Mouse (Mus musculus) megakaryocyte-erythroid progenitor cell, adult 5-6 weeks (primary cell): Measurements from ENCODE around the gene Itga9. TPM values are rescaled to one million over a fixed set of nuclear protein-coding genes. Genes with fewer than 3 reads are reported as not detected.
A peak's percentile ranks its signal among the peaks of the same experiment; 100 is the strongest.
"Not testable (repeated sequence)": the region's sequence is repeated elsewhere in the genome, so short reads cannot be mapped to it uniquely, and the experiment has no call there.

Source experiments
- ATAC-seq: replicated peaks from 2 replicates; pipeline ENCODE4 v1.8.0; 2016; ENCODE audit warnings: mild to moderate bottlenecking, inconsistent platforms; ENCODE audit not compliant: severe bottlenecking, poor library complexity, low FRiP score, low TSS enrichment
- total RNA-seq, 2 experiments: library from RNA; stranded (forward) in 1 of 2; stranded (reverse) in 1 of 2; fragments of 200-1000, 215-1000 nt in 1 of 2; fragments of >200 nt in 1 of 2; fragmentation: Nextera tagmentation in 1 of 2; gene quantifications; 2 replicates each; pipeline ENCODE4 v1.2.3; 2014 to 2017

Gene Itga9
- total RNA-seq, 2 experiments from 2014 or later: 0.02 TPM; not detected in 1

GRCm38 (mm10) chr9:118600393-118600792 is 6.1 kb upstream of the Itga9 start:
- not testable (repeated sequence) for ATAC-seq

GRCm38 (mm10) chr9:118602576-118602975 is 3.9 kb upstream of the Itga9 start:
- ATAC-seq: peak; percentile 77

GRCm38 (mm10) chr9:118606817-118607371 is 404 bp downstream of the Itga9 start:
- ATAC-seq: no peak; the same call in 1 of the 2 replicates

- ATAC-seq: no peak
These were observed 1.4 kb downstream of the Itga9 start for GRCm38 (mm10) chr9:118607701-118608401.

GRCm38 (mm10) chr9:118608556-118608955 is 2.1 kb downstream of the Itga9 start:
- no peak for ATAC-seq

GRCm38 (mm10) chr9:118610060-118610459 is 3.6 kb downstream of the Itga9 start:
- no peak for ATAC-seq

GRCm38 (mm10) chr9:118611111-118611541 is 4.6 kb downstream of the Itga9 start:
- ATAC-seq: no peak

GRCm38 (mm10) chr9:118611958-118612581 is 5.6 kb downstream of the Itga9 start:
- peak; percentile 69 for ATAC-seq

- ATAC-seq: no peak
These were observed 10.7 kb downstream of the Itga9 start for GRCm38 (mm10) chr9:118617237-118617636.

- ATAC-seq: no peak
These were observed 12.3 kb downstream of the Itga9 start for GRCm38 (mm10) chr9:118618732-118619250.

GRCm38 (mm10) chr9:118620807-118621206 is 14.3 kb downstream of the Itga9 start:
- no peak for ATAC-seq

GRCm38 (mm10) chr9:118621691-118622090 is 15.2 kb downstream of the Itga9 start:
- no peak for ATAC-seq

GRCm38 (mm10) chr9:118622376-118623166 is 16.1 kb downstream of the Itga9 start:
- ATAC-seq: no peak

- no peak for ATAC-seq
These were observed 17.0 kb downstream of the Itga9 start for GRCm38 (mm10) chr9:118623483-118623882.

GRCm38 (mm10) chr9:118624146-118624545 is 17.7 kb downstream of the Itga9 start:
- ATAC-seq: no peak

GRCm38 (mm10) chr9:118629763-118630379 is 23.4 kb downstream of the Itga9 start:
- no peak for ATAC-seq

- peak; percentile 25; the same call in 1 of the 2 replicates for ATAC-seq
These were observed 25.6 kb downstream of the Itga9 start for GRCm38 (mm10) chr9:118631775-118632757.

- ATAC-seq: peak; percentile 59
These were observed 26.3 kb downstream of the Itga9 start for GRCm38 (mm10) chr9:118632758-118633143.
